Mouse (Mus musculus): ENCODE results near the gene Mapk6.

GRCm38 (mm10) chr9:75413206-75413605 is 3.4 kb upstream of the Mapk6 start:
- TF ChIP-seq CTCF (IDR thresholded peaks at IDR 0.05 in 2 of 3, conservative IDR thresholded peaks at IDR 0.05 in 1 of 3; ENCODE audit: control insufficient read depth in 1 of 3, insufficient read depth in 1 of 3, low read depth in 2 of 3, low read length in 3 of 3, poor library complexity in 1 of 3, severe bottlenecking in 1 of 3) (no peak), TCF12 (IDR thresholded peaks at IDR 0.05; ENCODE audit: low read depth, low read length) (no peak), MEF2A (IDR thresholded peaks at IDR 0.05; ENCODE audit: extremely low read depth, insufficient replicate concordance, low read depth, low read length, poor library complexity, severe bottlenecking) (no peak), BHLHE40 (IDR thresholded peaks at IDR 0.05; ENCODE audit: borderline replicate concordance, low read depth, low read length) (no peak), POLR2A (IDR thresholded peaks at IDR 0.05; ENCODE audit: control insufficient read depth in 1 of 2, insufficient read depth in 1 of 2, low read depth in 1 of 2, low read length in 2 of 2, poor library complexity in 1 of 2) (no peak), UBTF (IDR thresholded peaks at IDR 0.05; ENCODE audit: borderline replicate concordance, insufficient read depth, low read depth, low read length) (no peak), GATA1 (IDR thresholded peaks at IDR 0.05; ENCODE audit: low read depth, low read length) (no peak), CHD1 (IDR thresholded peaks at IDR 0.05; ENCODE audit: low read depth, low read length) (no peak), NELFE (IDR thresholded peaks at IDR 0.05; ENCODE audit: low read depth, low read length) (no peak), EP300 (IDR thresholded peaks at IDR 0.05; ENCODE audit: low read depth in 1 of 2, low read length in 2 of 2) (no peak)
